Mouse (Mus musculus) liver, postnatal 0 days (tissue): ENCODE data around the gene Irf2bp2.

Experiments
- CTCF ChIP-seq: sonication (generic); IDR thresholded peaks from 2 replicates; pipeline ENCODE4 v1.5.1; 2016; ENCODE audit warnings: antibody characterized with exemption, low read depth
- EP300 ChIP-seq: IDR thresholded peaks from 2 replicates; pipeline ENCODE4 v1.6.1; 2016; ENCODE audit warnings: antibody characterized with exemption, low read depth, mild to moderate bottlenecking

DNA sequence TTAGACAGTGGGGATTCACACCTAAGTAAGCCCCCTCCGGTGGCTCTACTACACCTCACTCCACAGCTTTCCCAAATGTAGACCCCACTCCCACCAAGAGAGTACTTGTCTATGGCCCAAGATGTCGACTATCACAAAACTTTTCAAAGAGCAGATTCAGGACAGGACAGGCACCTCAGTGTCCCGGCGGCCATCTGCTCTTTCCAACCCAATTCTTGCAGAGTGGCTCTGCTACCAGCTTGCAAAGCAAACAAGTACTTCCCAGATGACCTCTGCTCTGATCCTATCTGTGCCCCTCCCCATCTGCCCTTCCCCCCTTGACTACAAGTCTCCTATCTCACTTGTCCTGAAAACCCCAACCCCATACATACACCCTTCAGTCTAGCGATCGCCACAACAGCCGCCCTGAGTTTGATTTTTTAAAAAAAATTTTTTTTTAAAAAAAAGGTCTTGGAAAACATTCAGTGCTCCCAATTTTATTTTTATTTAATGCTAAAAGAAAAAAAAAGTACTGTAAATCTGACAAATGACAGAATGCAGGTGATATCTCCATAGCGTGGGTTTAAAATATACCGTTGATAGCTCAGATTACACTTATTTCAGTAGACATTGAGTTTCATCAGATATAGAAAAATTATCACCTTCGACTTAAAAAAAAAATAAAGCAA is 5.8 kb downstream of the Irf2bp2 start:
- TF ChIP-seq CTCF, result no peak
- TF ChIP-seq EP300, result no peak
